12 mouse cellular contexts compared by ENCODE assay signal in the genomic region with DNA sequence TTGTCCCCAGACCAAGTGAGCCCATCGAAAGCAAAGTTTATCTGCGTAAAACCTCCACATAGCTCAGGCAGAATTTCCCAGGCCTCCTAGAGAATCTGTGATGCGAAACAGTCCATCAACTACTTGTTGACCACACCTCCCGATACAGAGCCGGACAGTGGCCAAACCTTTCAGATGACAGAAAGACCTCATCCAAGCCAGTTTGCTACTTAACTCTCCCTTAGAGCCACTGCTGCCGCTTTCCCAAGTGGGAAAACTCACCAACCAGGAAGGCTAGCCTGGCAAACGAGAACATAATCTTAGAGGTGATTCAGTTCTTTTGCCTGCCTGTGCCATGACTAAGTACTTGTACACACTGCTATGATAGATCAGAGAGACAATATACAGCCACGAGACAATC.
DNase-seq lines count a peak whose midpoint lies in the region; ATAC-seq lines count a peak whose summit lies in the region.
"Had no signal": no experiment of that assay in that cellular context is flagged by ENCODE, and none has a peak within 500 bp of the region (broad histone marks: within the 10 kb centered on the region; RNA-seq: fewer than 3 reads in every experiment).

No protein-coding gene starts in this region.

- H3K9ac ChIP-seq in forebrain, embryonic 12.5 days = no peak overlapping the region
- H3K9ac ChIP-seq: forebrain, postnatal 0 days; heart, embryonic 13.5 days; lung, embryonic 14.5 days had no signal

- H3K27ac ChIP-seq in forebrain, embryonic 12.5 days = no peak overlapping the region
- H3K27ac ChIP-seq: heart, embryonic 13.5 days had no signal

- no peak for ATAC-seq in forebrain, embryonic 12.5 days (ENCODE audit: low FRiP score)
- ATAC-seq: forebrain, postnatal 0 days had no signal

- 59% methylated on average over 8 of the region's 8 CpGs for WGBS in forebrain, embryonic 12.5 days

- no peak overlapping the region for H3K4me3 ChIP-seq in forebrain, embryonic 12.5 days (replicated peaks)
- H3K4me3 ChIP-seq: heart, embryonic 13.5 days had no signal

- peaks cover 15% of the 10 kb centered on the region for H3K4me1 ChIP-seq in forebrain, embryonic 12.5 days

- no peaks in the 10 kb centered on the region for H3K9me3 ChIP-seq in forebrain, embryonic 12.5 days
- H3K9me3 ChIP-seq: heart, embryonic 13.5 days had no signal

- DNase-seq in heart, adult 9 months (ENCODE audit: low spot score in 2 of 2) = peak; percentile 7 to 17
- DNase-seq in heart, adult 8-10 months (ENCODE audit: low spot score) = no peak
- peak; percentile 54 for DNase-seq in Muller cell, postnatal 12 days (ENCODE audit: inconsistent ontology term)
- peak; percentile 69 for DNase-seq in kidney, adult 18-20 months
- DNase-seq in kidney, postnatal 4 days = peak; percentile 31 to 47
- no peak for DNase-seq in spleen, postnatal 14 days (ENCODE audit: low spot score in 2 of 2)
- DNase-seq: cerebellum, adult 8-10 months; forebrain, postnatal 0 days; layer of hippocampus, adult 9-11 months; lung, embryonic 14.5 days had no signal

- peaks cover 18% of the 10 kb centered on the region for H3K27me3 ChIP-seq in forebrain, embryonic 12.5 days
- H3K27me3 ChIP-seq: heart, embryonic 13.5 days had no signal

- H3K36me3 ChIP-seq in forebrain, embryonic 12.5 days (replicated peaks) = no peaks in the 10 kb centered on the region
- H3K36me3 ChIP-seq: heart, embryonic 13.5 days had no signal

- no peak overlapping the region for H3K4me2 ChIP-seq in forebrain, embryonic 12.5 days
- H3K4me2 ChIP-seq: heart, embryonic 13.5 days; lung, embryonic 14.5 days had no signal

Comparison
In these comparisons a context has a peak if more than half of its experiments do, and no peak if none do; other contexts are left out.
1. DNase-seq: peak in heart, adult 9 months (2 of 2), Muller cell, postnatal 12 days (single experiment), kidney, adult 18-20 months (single experiment) and kidney, postnatal 4 days (2 of 2); none in heart, adult 8-10 months (single experiment) and spleen, postnatal 14 days (0 of 2).